Mouse (Mus musculus): ENCODE data around the gene Maco1.

DNA sequence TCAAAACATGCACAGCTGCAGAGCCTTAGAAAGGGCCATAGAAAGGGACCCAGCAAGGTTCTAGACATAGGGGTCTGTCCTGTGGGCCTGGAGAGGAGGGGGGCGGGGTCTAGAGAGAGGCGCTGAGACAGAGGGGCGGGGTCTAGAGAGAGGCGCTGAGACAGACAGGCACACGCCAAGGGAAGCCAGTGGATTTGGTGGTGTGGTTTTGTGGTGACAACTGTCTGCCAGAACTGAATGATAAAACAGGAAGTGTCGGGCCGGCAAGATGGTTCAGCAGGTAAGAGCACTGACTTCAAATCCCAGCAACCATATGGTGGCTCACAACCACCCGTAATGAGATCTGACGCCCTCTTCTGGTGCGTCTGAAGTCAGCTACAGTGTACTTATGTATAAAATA, 66.2 kb downstream of the Maco1 start:
- TF ChIP-seq CTCF (IDR thresholded peaks at IDR 0.05; ENCODE audit: control insufficient read depth, insufficient read depth, insufficient read length) (no peak), MYOG (IDR thresholded peaks at IDR 0.05; ENCODE audit: control insufficient read depth, extremely low read depth, insufficient read length) (no peak), MAX (IDR thresholded peaks at IDR 0.05) (no peak), CEBPB (IDR thresholded peaks at IDR 0.05; ENCODE audit: low read depth) (no peak), MYOD1 (IDR thresholded peaks at IDR 0.05; ENCODE audit: control insufficient read depth, insufficient read length, low read depth) (no peak)
